Mouse (Mus musculus) limb, embryonic 13.5 days (tissue): Measurements from ENCODE around the gene Usp36. TPM values are rescaled to one million over a fixed set of nuclear protein-coding genes. Genes with fewer than 3 reads are reported as not detected.

Experiments
- ATAC-seq: fragments of 200-750 bp; cut with Nextera tagmentation; 2 replicates; pipeline ENCODE4 v1.8.0; 2017; ENCODE audit warnings: low read depth, moderate number of reproducible peaks, moderate TSS enrichment; ENCODE audit not compliant: low FRiP score
- H3K27ac ChIP-seq: fragments of 300-500 bp; sonication (generic); 2 replicates; pipeline ENCODE4 v1.5.1; 2015; ENCODE audit warnings: inconsistent platforms, mild to moderate bottlenecking, moderate library complexity
- H3K27me3 ChIP-seq: fragments of 300-500 bp; sonication (generic); 2 replicates; pipeline ENCODE4 v1.6.1; 2015; ENCODE audit warnings: mild to moderate bottlenecking, inconsistent platforms
- H3K36me3 ChIP-seq: fragments of 300-500 bp; sonication (generic); 2 replicates; pipeline ENCODE4 v1.6.1; 2015; ENCODE audit warnings: inconsistent platforms, mild to moderate bottlenecking, moderate library complexity
- H3K4me1 ChIP-seq: fragments of 300-500 bp; sonication (generic); 2 replicates; pipeline ENCODE4 v1.6.1; 2015; ENCODE audit warnings: inconsistent platforms
- H3K4me2 ChIP-seq: fragments of 300-500 bp; sonication (generic); replicated peaks from 2 replicates; pipeline ENCODE4 v1.6.1; 2015; ENCODE audit warnings: inconsistent platforms, mild to moderate bottlenecking, moderate library complexity
- H3K4me3 ChIP-seq: fragments of 300-500 bp; sonication (generic); 2 replicates; pipeline ENCODE4 v1.5.1; 2015; ENCODE audit warnings: moderate library complexity, mild to moderate bottlenecking, inconsistent platforms
- H3K9ac ChIP-seq: fragments of 300-500 bp; sonication (generic); 2 replicates; pipeline ENCODE4 v1.6.1; 2015; ENCODE audit warnings: mild to moderate bottlenecking, inconsistent platforms
- H3K9me3 ChIP-seq: fragments of 300-500 bp; sonication (generic); 2 replicates; pipeline ENCODE4 v1.6.1; 2016; ENCODE audit warnings: inconsistent platforms
- WGBS: fragments of 180-500 bp; shearing (Covaris S2); methylation state at CpG from one replicate; pipeline ENCODE4 v1.1.7; 2015; 5-methylcytosine and 5-hydroxymethylcytosine counted together
- polyA plus RNA-seq: library from polyadenylated mRNA; unstranded; fragments of >200 nt; fragmentation: Nextera tagmentation; extraction: Ambion mirVana; gene quantifications from 2 replicates; pipeline ENCODE4 v1.2.1, GENCODE M21; 2015

The Usp36 gene
- polyA plus RNA-seq, 1 experiment from 2014 or later: 25.0 TPM

- no peak overlapping the region for H3K27ac ChIP-seq
- no peaks in the 10 kb centered on the region for H3K4me1 ChIP-seq
- no peak overlapping the region for H3K4me3 ChIP-seq
- no peak for ATAC-seq
- H3K36me3 ChIP-seq: peaks cover 99% of the 10 kb centered on the region
- 96% methylated on average over 5 of the region's 5 CpGs for WGBS
- no peaks in the 10 kb centered on the region for H3K9me3 ChIP-seq
- no peak overlapping the region for H3K4me2 ChIP-seq
- no peaks in the 10 kb centered on the region for H3K27me3 ChIP-seq
- H3K9ac ChIP-seq: no peak overlapping the region
Measured at GRCm38 (mm10) chr11:118263146-118263545, 26.9 kb downstream of the Usp36 start.

- Histone ChIP-seq H3K4me3 (no peak overlapping the region), H3K9ac (no peak overlapping the region), H3K27ac (no peak overlapping the region), H3K36me3 (peaks cover 92% of the 10 kb centered on the region), H3K27me3 (no peaks in the 10 kb centered on the region), H3K4me2 (no peak overlapping the region), H3K9me3 (no peaks in the 10 kb centered on the region), H3K4me1 (peaks cover 4% of the 10 kb centered on the region)
- no peak for ATAC-seq
- WGBS: 91% methylated on average over 8 of the region's 8 CpGs
Measured at GRCm38 (mm10) chr11:118260081-118260480, 30.0 kb downstream of the Usp36 start.

- Histone ChIP-seq H3K9me3 (no peaks in the 10 kb centered on the region), H3K4me3 (no peak overlapping the region), H3K4me2 (no peak overlapping the region), H3K9ac (no peak overlapping the region), H3K27ac (no peak overlapping the region), H3K27me3 (no peaks in the 10 kb centered on the region), H3K4me1 (peaks cover 9% of the 10 kb centered on the region), H3K36me3 (peaks cover 87% of the 10 kb centered on the region)
- no peak for ATAC-seq
- WGBS: 95% methylated on average over 8 of the region's 8 CpGs
Measured at GRCm38 (mm10) chr11:118259580-118259979, 30.5 kb downstream of the Usp36 start.

- H3K36me3 ChIP-seq: peaks cover 55% of the 10 kb centered on the region
Measured at GRCm38 (mm10) chr11:118256371-118256770, 33.7 kb downstream of the Usp36 start.

GRCm38 (mm10) chr11:118254159-118254951, 35.7 kb downstream of the Usp36 start:
- WGBS: 30% methylated on average over 15 of the region's 15 CpGs
- peak overlapping the region; percentile 27; the same call in 1 of the 2 replicates for H3K4me2 ChIP-seq
- H3K27ac ChIP-seq: peak overlapping the region; percentile 87
- H3K9ac ChIP-seq: no peak overlapping the region; the same call in 1 of the 2 replicates
- H3K4me1 ChIP-seq: peaks cover 26% of the 10 kb centered on the region
- peak; percentile 62; the same call in 1 of the 2 replicates for ATAC-seq
- H3K27me3 ChIP-seq: no peaks in the 10 kb centered on the region
- H3K9me3 ChIP-seq: no peaks in the 10 kb centered on the region
- peaks cover 35% of the 10 kb centered on the region for H3K36me3 ChIP-seq
- no peak overlapping the region for H3K4me3 ChIP-seq

More at GRCm38 (mm10) chr11:118256371-118256770, 33.7 kb downstream of the Usp36 start:
- Histone ChIP-seq H3K4me1 (peaks cover 23% of the 10 kb centered on the region), H3K9ac (no peak overlapping the region), H3K4me2 (no peak overlapping the region), H3K4me3 (no peak overlapping the region), H3K9me3 (no peaks in the 10 kb centered on the region), H3K27me3 (no peaks in the 10 kb centered on the region), H3K27ac (no peak overlapping the region)
- 90% methylated on average over 7 of the region's 7 CpGs for WGBS
- no peak for ATAC-seq

GRCm38 (mm10) chr11:118253447-118254158, 36.4 kb downstream of the Usp36 start:
- no peak; the same call in 1 of the 2 replicates for ATAC-seq
- 77% methylated on average over 7 of the region's 7 CpGs for WGBS
- H3K4me3 ChIP-seq: no peak overlapping the region
- H3K4me2 ChIP-seq: no peak overlapping the region
- H3K9ac ChIP-seq: no peak overlapping the region
- no peaks in the 10 kb centered on the region for H3K27me3 ChIP-seq
- peaks cover 27% of the 10 kb centered on the region for H3K36me3 ChIP-seq
- H3K27ac ChIP-seq: peak overlapping the region; percentile 87
- H3K4me1 ChIP-seq: peaks cover 31% of the 10 kb centered on the region
- H3K9me3 ChIP-seq: no peaks in the 10 kb centered on the region

GRCm38 (mm10) chr11:118249012-118249383, 41.0 kb downstream of the Usp36 start:
- H3K36me3 ChIP-seq: no peaks in the 10 kb centered on the region
- H3K9me3 ChIP-seq: no peaks in the 10 kb centered on the region
- peaks cover 45% of the 10 kb centered on the region for H3K4me1 ChIP-seq
- ATAC-seq: no peak; the same call in 1 of the 2 replicates
- peak overlapping the region; percentile 80 for H3K27ac ChIP-seq
- H3K4me2 ChIP-seq: peak overlapping the region; percentile 81
- no peaks in the 10 kb centered on the region for H3K27me3 ChIP-seq
- peak overlapping the region; percentile 91 for H3K4me3 ChIP-seq
- 0 out of 2 replicates have a peak overlapping the region, but pooled peaks have one; percentile 32 for H3K9ac ChIP-seq
- WGBS: 0% methylated on average over 5 of the region's 5 CpGs

- ATAC-seq: peak; percentile 96
- no peaks in the 10 kb centered on the region for H3K27me3 ChIP-seq
Measured at GRCm38 (mm10) chr11:118248150-118249011, 41.7 kb downstream of the Usp36 start, which contains the start of gene Cyth1. Cyth1 (minus strand) TSS chr11:118248592.

GRCm38 (mm10) chr11:118247359-118248095, 42.5 kb downstream of the Usp36 start:
- WGBS: under 1% methylated on average over 43 of the region's 43 CpGs
- Histone ChIP-seq H3K9ac (peak overlapping the region; percentile 95), H3K9me3 (no peaks in the 10 kb centered on the region), H3K4me3 (peak overlapping the region; percentile 91), H3K36me3 (no peaks in the 10 kb centered on the region), H3K27ac (peak overlapping the region; percentile 80; the same call in 1 of the 2 replicates), H3K4me1 (peaks cover 42% of the 10 kb centered on the region), H3K4me2 (peak overlapping the region; percentile 81), H3K27me3 (no peaks in the 10 kb centered on the region)
- no peak for ATAC-seq

More at GRCm38 (mm10) chr11:118248150-118249011, 41.7 kb downstream of the Usp36 start, which contains the start of gene Cyth1:
- Histone ChIP-seq H3K4me1 (peaks cover 39% of the 10 kb centered on the region), H3K9me3 (no peaks in the 10 kb centered on the region), H3K36me3 (no peaks in the 10 kb centered on the region), H3K27ac (peak within 1 kb of the TSS; percentile 80), H3K4me3 (peak within 1 kb of the TSS; percentile 91), H3K4me2 (peak within 1 kb of the TSS; percentile 81), H3K9ac (peak within 1 kb of the TSS; percentile 95)
- under 1% methylated on average over 86 of the region's 86 CpGs for WGBS

- no peaks in the 10 kb centered on the region for H3K27me3 ChIP-seq
- peak overlapping the region; percentile 81 for H3K4me2 ChIP-seq
- peak overlapping the region; percentile 95 for H3K9ac ChIP-seq
- ATAC-seq: no peak
- H3K36me3 ChIP-seq: no peaks in the 10 kb centered on the region
- no peaks in the 10 kb centered on the region for H3K9me3 ChIP-seq
- peaks cover 50% of the 10 kb centered on the region for H3K4me1 ChIP-seq
- WGBS: 50% methylated on average over 5 of the region's 5 CpGs
- H3K27ac ChIP-seq: peak overlapping the region; percentile 80; the same call in 1 of the 2 replicates
- H3K4me3 ChIP-seq: peak overlapping the region; percentile 91
Measured at GRCm38 (mm10) chr11:118246724-118247123, 43.3 kb downstream of the Usp36 start.

GRCm38 (mm10) chr11:118245130-118245529, 44.9 kb downstream of the Usp36 start:
- Histone ChIP-seq H3K27me3 (no peaks in the 10 kb centered on the region), H3K4me2 (no peak overlapping the region), H3K4me3 (no peak overlapping the region), H3K9me3 (no peaks in the 10 kb centered on the region), H3K4me1 (peaks cover 63% of the 10 kb centered on the region), H3K9ac (no peak overlapping the region), H3K36me3 (no peaks in the 10 kb centered on the region), H3K27ac (no peak overlapping the region)
- WGBS: 90% methylated on average over 2 of the region's 2 CpGs
- ATAC-seq: no peak
